Mouse (Mus musculus): ENCODE results near the gene Mybphl.

Mybphl gene

GRCm38 (mm10) chr3:108364270-108364995 is at the start of gene Mybphl:
Mybphl (plus strand) TSS chr3:108364911.
- in situ Hi-C loops (cut with MboI, MseI), result no loop called here

- in situ Hi-C loops (cut with MboI, MseI), result no loop called here
Measured at GRCm38 (mm10) chr3:108318517-108318916, 46.2 kb upstream of the Mybphl start.

GRCm38 (mm10) chr3:108321671-108322070 is 43.0 kb upstream of the Mybphl start:
- in situ Hi-C loops (cut with MboI, MseI), result no loop called here

- in situ Hi-C loops (cut with MboI, MseI), result no loop called here
Measured at GRCm38 (mm10) chr3:108322136-108322535, 42.6 kb upstream of the Mybphl start.

GRCm38 (mm10) chr3:108322962-108323361 is 41.7 kb upstream of the Mybphl start:
- in situ Hi-C loops (cut with MboI, MseI), result no loop called here

- in situ Hi-C loops (cut with MboI, MseI), result no loop called here
Measured at GRCm38 (mm10) chr3:108324837-108325236, 39.9 kb upstream of the Mybphl start.

GRCm38 (mm10) chr3:108325521-108325920 is 39.2 kb upstream of the Mybphl start:
- in situ Hi-C loops (cut with MboI, MseI), result no loop called here

GRCm38 (mm10) chr3:108327275-108327674 is 37.4 kb upstream of the Mybphl start:
- in situ Hi-C loops (cut with MboI, MseI), result no loop called here

GRCm38 (mm10) chr3:108327916-108328315 is 36.8 kb upstream of the Mybphl start:
- in situ Hi-C loops (cut with MboI, MseI), result no loop called here

- in situ Hi-C loops (cut with MboI, MseI), result no loop called here
Measured at GRCm38 (mm10) chr3:108328441-108328841, 36.3 kb upstream of the Mybphl start.

- in situ Hi-C loops (cut with MboI, MseI), result no loop called here
Measured at GRCm38 (mm10) chr3:108330812-108331211, 33.9 kb upstream of the Mybphl start.

GRCm38 (mm10) chr3:108336878-108337277 is 27.8 kb upstream of the Mybphl start:
- in situ Hi-C loops (cut with MboI, MseI), result no loop called here

GRCm38 (mm10) chr3:108341040-108341439 is 23.7 kb upstream of the Mybphl start:
- in situ Hi-C loops (cut with MboI, MseI), result loop anchor here (10.0 kb wide), 1 partner anchor 736 kb away; no protein-coding TSS in a partner anchor

GRCm38 (mm10) chr3:108342185-108342584 is 22.5 kb upstream of the Mybphl start:
- in situ Hi-C loops (cut with MboI, MseI), result loop anchor here (10.0 kb wide), 1 partner anchor 737 kb away; no protein-coding TSS in a partner anchor

- in situ Hi-C loops (cut with MboI, MseI), result loop anchor here (10.0 kb wide), 1 partner anchor 741 kb away; no protein-coding TSS in a partner anchor
Measured at GRCm38 (mm10) chr3:108345855-108346254, 18.9 kb upstream of the Mybphl start.

GRCm38 (mm10) chr3:108348376-108348775 is 16.3 kb upstream of the Mybphl start:
- in situ Hi-C loops (cut with MboI, MseI), result loop anchor here (10.0 kb wide), 1 partner anchor 744 kb away; no protein-coding TSS in a partner anchor

GRCm38 (mm10) chr3:108355245-108355644 is 9.5 kb upstream of the Mybphl start:
- in situ Hi-C loops (cut with MboI, MseI), result no loop called here

GRCm38 (mm10) chr3:108357051-108357450 is 7.7 kb upstream of the Mybphl start:
- in situ Hi-C loops (cut with MboI, MseI), result no loop called here

GRCm38 (mm10) chr3:108358445-108358844 is 6.3 kb upstream of the Mybphl start:
- in situ Hi-C loops (cut with MboI, MseI), result no loop called here

GRCm38 (mm10) chr3:108360894-108361293 is 3.8 kb upstream of the Mybphl start:
- in situ Hi-C loops (cut with MboI, MseI), result no loop called here

GRCm38 (mm10) chr3:108363626-108364025 is 1.1 kb upstream of the Mybphl start:
- in situ Hi-C loops (cut with MboI, MseI), result no loop called here

GRCm38 (mm10) chr3:108367173-108367572 is 2.5 kb downstream of the Mybphl start:
- in situ Hi-C loops (cut with MboI, MseI), result no loop called here

- in situ Hi-C loops (cut with MboI, MseI), result no loop called here
Measured at GRCm38 (mm10) chr3:108367828-108368227, 3.1 kb downstream of the Mybphl start.
